Mouse (Mus musculus) ES-E14 (cell line): ENCODE measurements around the gene Aadacl3. TPM values are rescaled to one million over a fixed set of nuclear protein-coding genes. Genes with fewer than 3 reads are reported as not detected.

Experiments
- DNase-seq: peaks from one replicate; pipeline ENCODE4 v3.0.0-alpha.2; 2013; ENCODE audit warnings: low read depth, low spot score
- H3K27ac ChIP-seq: 2 replicates; pipeline ENCODE4 v1.5.1; 2012; ENCODE audit warnings: low read depth, mild to moderate bottlenecking, low read length, moderate library complexity, mixed read lengths; ENCODE audit not compliant: poor library complexity, insufficient read depth, severe bottlenecking
- H3K36me3 ChIP-seq: 2 replicates; pipeline ENCODE4 v1.6.1; 2012; ENCODE audit warnings: mild to moderate bottlenecking, low read length, moderate library complexity, mixed read lengths; ENCODE audit not compliant: control insufficient read depth, poor library complexity, insufficient read depth, severe bottlenecking
- H3K4me1 ChIP-seq, 2 experiments: fragments of 150-350 bp in 1 of 2; sonication (generic) in 1 of 2; 2 replicates each; pipeline ENCODE4 v1.6.1; 2012; ENCODE audit warnings: low read length in 2 of 2, mild to moderate bottlenecking in 1 of 2, mixed read lengths in 1 of 2; ENCODE audit not compliant: control insufficient read depth in 2 of 2, insufficient read depth in 2 of 2, poor library complexity in 1 of 2
- H3K4me3 ChIP-seq, 2 experiments: fragments of 150-350 bp in 1 of 2; sonication (generic) in 1 of 2; 2 replicates each; pipeline ENCODE4 v1.5.1; 2012; ENCODE audit warnings: low read length in 2 of 2, low read depth in 1 of 2, mild to moderate bottlenecking in 1 of 2, mixed read lengths in 1 of 2; ENCODE audit not compliant: insufficient read depth in 1 of 2, poor library complexity in 1 of 2, severe bottlenecking in 1 of 2
- H3K9ac ChIP-seq: 2 replicates; pipeline ENCODE4 v1.6.1; 2012; ENCODE audit warnings: low read depth, mild to moderate bottlenecking, low read length, mixed read lengths; ENCODE audit not compliant: poor library complexity, insufficient read depth, severe bottlenecking
- H3K9me3 ChIP-seq: fragments of 150-350 bp; sonication (generic); 2 replicates; pipeline ENCODE4 v1.6.1; 2012; ENCODE audit warnings: low read depth, mild to moderate bottlenecking, low read length; ENCODE audit not compliant: control insufficient read depth, insufficient read depth
- CHD2 ChIP-seq: IDR thresholded peaks from 2 replicates; pipeline ENCODE4 v1.6.1; 2014; ENCODE audit warnings: mild to moderate bottlenecking, low read depth, low read length, inconsistent platforms
- HCFC1 ChIP-seq: IDR thresholded peaks from 2 replicates; pipeline ENCODE4 v1.6.1; 2012; ENCODE audit warnings: low read length, inconsistent platforms, borderline replicate concordance; ENCODE audit not compliant: insufficient read depth
- MAFK ChIP-seq: IDR thresholded peaks from 2 replicates; pipeline ENCODE4 v1.6.1; 2014; ENCODE audit warnings: mild to moderate bottlenecking, low read depth, low read length, inconsistent platforms; ENCODE audit not compliant: insufficient read depth
- ZC3H11A ChIP-seq: IDR thresholded peaks from 2 replicates; pipeline ENCODE4 v1.6.1; 2012; ENCODE audit warnings: low read depth, mild to moderate bottlenecking, inconsistent platforms, low read length, borderline replicate concordance
- ZNF384 ChIP-seq: IDR thresholded peaks from 2 replicates; pipeline ENCODE4 v1.6.1; 2012; ENCODE audit warnings: low read depth, low read length, inconsistent platforms
- in situ Hi-C, 2 experiments: fragments of 600-800 bp; cut with MboI; formaldehyde crosslinking; loops; one replicate each; pipeline ENCODE4 v1.15.1; 2025; ENCODE audit warnings: low sequenced_read_pairs in 2 of 2, inconsistent platforms in 1 of 2; ENCODE audit not compliant: unreplicated experiment in 2 of 2
- total RNA-seq: library from RNA; depleted of rRNA; stranded (reverse); fragments of 300-350 nt; gene quantifications from 2 replicates; pipeline ENCODE4 v1.2.3, GENCODE M21; 2012

The Aadacl3 gene
- total RNA-seq, 1 experiment: not detected

DNA sequence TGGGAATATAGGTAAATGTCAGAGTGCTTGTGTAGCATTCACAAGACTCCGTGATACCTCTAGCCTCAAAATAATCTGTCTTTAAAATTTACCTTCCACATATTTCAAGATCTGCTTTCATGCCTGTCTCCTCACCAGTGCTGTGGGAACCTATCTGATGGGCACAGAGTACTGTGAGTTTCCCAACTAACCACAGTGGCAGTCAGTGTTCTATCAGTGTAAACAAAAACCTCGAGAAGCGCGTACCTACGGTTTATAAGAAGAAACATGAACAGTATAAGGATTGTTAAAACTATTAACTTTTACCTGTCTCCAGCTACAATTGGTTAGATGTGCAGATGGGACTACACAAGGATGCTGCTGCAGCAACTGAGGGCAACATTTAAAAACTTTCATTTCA lies 30.3 kb downstream of the Aadacl3 start:
- Histone ChIP-seq H3K36me3 (no peaks in the 10 kb centered on the region), H3K4me3 (no peak overlapping the region), H3K9ac (no peak overlapping the region), H3K9me3 (no peaks in the 10 kb centered on the region), H3K27ac (no peak overlapping the region), H3K4me1 (no peaks in the 10 kb centered on the region)
- no peak for TF ChIP-seq ZC3H11A
- TF ChIP-seq CHD2: no peak
- TF ChIP-seq HCFC1: no peak
- TF ChIP-seq ZNF384: no peak
- no peak for TF ChIP-seq MAFK
- in situ Hi-C loops: no loop called here
- DNase-seq: no peak

DNA sequence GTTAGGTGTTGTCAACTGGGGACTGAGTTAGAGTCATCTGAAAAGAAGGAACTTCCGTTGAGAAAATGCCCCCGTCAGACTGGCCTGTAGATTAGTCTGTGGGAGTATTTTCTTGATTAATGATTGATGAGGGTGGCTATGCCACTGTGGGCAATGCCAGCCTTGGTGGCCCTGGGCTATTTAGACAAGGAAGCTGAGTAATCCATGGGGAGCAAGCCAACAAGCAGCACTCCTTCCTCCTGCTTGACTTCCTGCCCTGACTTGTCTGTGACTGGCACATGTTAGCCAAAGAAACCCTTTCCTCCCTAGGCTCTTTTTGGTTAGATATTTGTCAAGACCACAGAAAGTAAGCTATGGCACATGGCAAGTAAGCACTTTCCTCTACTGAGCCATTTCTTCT lies 32.8 kb downstream of the Aadacl3 start:
- Histone ChIP-seq H3K4me1 (no peaks in the 10 kb centered on the region), H3K36me3 (no peaks in the 10 kb centered on the region), H3K27ac (no peak overlapping the region), H3K9me3 (no peaks in the 10 kb centered on the region), H3K9ac (no peak overlapping the region), H3K4me3 (no peak overlapping the region)
- no peak for DNase-seq
- in situ Hi-C loops: no loop called here
- no peak for TF ChIP-seq HCFC1
- no peak for TF ChIP-seq ZNF384
- no peak for TF ChIP-seq MAFK
- no peak for TF ChIP-seq CHD2

DNA sequence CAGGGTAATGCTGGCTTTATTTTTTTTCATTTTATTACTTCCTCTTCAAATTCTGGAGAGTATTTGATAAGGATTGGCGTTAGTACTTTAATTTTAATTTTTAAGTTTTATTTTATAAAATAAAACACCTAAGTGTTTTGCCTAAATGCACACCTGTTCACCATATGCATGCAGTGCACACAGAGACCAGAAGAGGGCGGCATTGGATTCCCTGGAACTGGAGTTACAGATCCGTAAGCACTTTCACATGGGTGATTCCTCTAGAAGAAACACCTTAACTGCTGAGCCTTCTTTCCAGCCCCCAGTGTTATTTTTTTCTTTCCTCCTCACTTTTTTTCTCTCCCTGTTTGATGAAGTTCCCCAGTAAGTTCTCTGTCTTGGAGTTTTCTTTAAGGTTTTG lies 34.7 kb downstream of the Aadacl3 start:
- in situ Hi-C loops: no loop called here
- no peaks in the 10 kb centered on the region for H3K9me3 ChIP-seq
- no peak overlapping the region for H3K9ac ChIP-seq
- no peaks in the 10 kb centered on the region for H3K36me3 ChIP-seq
- H3K27ac ChIP-seq: no peak overlapping the region
- no peaks in the 10 kb centered on the region for H3K4me1 ChIP-seq
- TF ChIP-seq HCFC1: no peak
- peak; percentile 43; the same call in 1 of the 2 replicates for TF ChIP-seq ZC3H11A
- DNase-seq: peak; percentile 56
- H3K4me3 ChIP-seq: no peak overlapping the region

DNA sequence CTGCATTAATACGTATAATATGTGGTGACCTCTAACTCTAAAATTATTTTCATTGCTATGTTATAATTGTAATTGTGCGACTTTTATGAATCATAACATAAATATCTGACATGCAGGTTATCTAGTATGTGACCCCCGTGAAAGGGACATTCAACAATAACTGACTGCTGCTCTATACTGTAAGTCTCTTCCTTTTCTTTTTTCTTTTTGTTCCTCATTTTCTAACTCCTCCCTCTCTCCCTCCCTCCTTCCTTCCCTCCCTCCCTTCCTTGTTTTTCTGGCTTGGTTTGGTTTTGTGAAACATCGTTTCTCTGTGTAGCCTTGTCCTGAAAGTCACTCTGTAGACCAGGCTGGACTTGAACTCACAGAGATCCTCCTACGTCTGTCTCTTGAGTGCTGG lies 39.0 kb downstream of the Aadacl3 start:
- Histone ChIP-seq H3K9ac (no peak overlapping the region), H3K9me3 (no peaks in the 10 kb centered on the region), H3K4me1 (no peaks in the 10 kb centered on the region), H3K36me3 (no peaks in the 10 kb centered on the region), H3K27ac (no peak overlapping the region), H3K4me3 (no peak overlapping the region)
- no peak for DNase-seq
- in situ Hi-C loops: no loop called here
- TF ChIP-seq CHD2: no peak
- TF ChIP-seq MAFK: no peak
- TF ChIP-seq HCFC1: no peak
- no peak for TF ChIP-seq ZNF384
- no peak for TF ChIP-seq ZC3H11A

DNA sequence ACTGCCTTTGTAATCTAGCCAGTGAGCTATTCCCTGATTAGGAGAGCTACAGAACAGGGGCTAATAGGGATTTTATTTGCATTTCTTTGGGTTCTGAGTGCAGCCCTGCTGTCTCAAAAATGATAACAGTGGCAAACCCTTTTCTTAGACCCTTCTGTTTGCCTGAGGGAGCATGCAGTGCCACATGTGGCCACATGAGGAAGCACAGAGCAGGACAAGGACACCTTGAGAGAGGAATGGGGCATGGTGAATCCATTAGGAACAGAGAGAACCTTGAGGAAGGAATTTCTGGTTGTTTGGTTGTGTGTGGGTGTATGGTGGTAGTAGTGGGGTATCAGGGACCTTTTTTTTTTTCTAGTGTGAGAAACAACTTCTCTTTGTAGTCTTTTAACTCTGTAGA lies 42.9 kb downstream of the Aadacl3 start:
- in situ Hi-C loops: no loop called here
- H3K27ac ChIP-seq: no peak overlapping the region
- H3K36me3 ChIP-seq: no peaks in the 10 kb centered on the region
- no peaks in the 10 kb centered on the region for H3K9me3 ChIP-seq
- DNase-seq: no peak
- peaks cover 0 to 2% of the 10 kb centered on the region in 2 experiments; a peak in 1 of 4 replicates for H3K4me1 ChIP-seq
- no peak overlapping the region for H3K9ac ChIP-seq
- H3K4me3 ChIP-seq: no peak overlapping the region
- no peak for TF ChIP-seq HCFC1
- TF ChIP-seq ZC3H11A: no peak
- TF ChIP-seq CHD2: no peak
- TF ChIP-seq MAFK: no peak
- TF ChIP-seq ZNF384: no peak
